Mouse (Mus musculus) midbrain, embryonic 10.5 days (tissue): ENCODE measurements around the gene Plekho2. TPM values are rescaled to one million over a fixed set of nuclear protein-coding genes. Genes with fewer than 3 reads are reported as not detected.

Experiments used
- DNase-seq: peaks from one replicate; pipeline ENCODE4 v3.0.0-alpha.2; 2017; ENCODE audit warnings: low spot score
- H3K27ac ChIP-seq: fragments of 300-500 bp; sonication (generic); replicated peaks from 2 replicates; pipeline ENCODE4 v1.5.1; 2016; ENCODE audit warnings: mild to moderate bottlenecking
- H3K27me3 ChIP-seq: fragments of 300-500 bp; sonication (generic); 2 replicates; pipeline ENCODE4 v1.6.1; 2016; ENCODE audit warnings: low read depth, mild to moderate bottlenecking; ENCODE audit not compliant: poor library complexity, severe bottlenecking
- H3K36me3 ChIP-seq: fragments of 300-500 bp; sonication (generic); 2 replicates; pipeline ENCODE4 v1.6.1; 2016; ENCODE audit warnings: mild to moderate bottlenecking, moderate library complexity
- H3K4me1 ChIP-seq: fragments of 300-500 bp; sonication (generic); 2 replicates; pipeline ENCODE4 v1.6.1; 2016
- H3K4me3 ChIP-seq: fragments of 300-500 bp; sonication (generic); 2 replicates; pipeline ENCODE4 v1.5.1; 2016; ENCODE audit warnings: mild to moderate bottlenecking, moderate library complexity
- H3K9me3 ChIP-seq: fragments of 300-500 bp; sonication (generic); replicated peaks from 2 replicates; pipeline ENCODE4 v1.6.1; 2016; ENCODE audit warnings: mild to moderate bottlenecking
- WGBS: fragments of 180-500 bp; shearing (Covaris S2); methylation state at CpG from one replicate; pipeline ENCODE4 v1.1.7; 2016; 5-methylcytosine and 5-hydroxymethylcytosine counted together
- polyA plus RNA-seq: library from polyadenylated mRNA; unstranded; fragments of >200 nt; fragmentation: Nextera tagmentation; extraction: Ambion mirVana; gene quantifications from 2 replicates; pipeline ENCODE4 v1.2.1, GENCODE M21; 2016

Plekho2 gene
- polyA plus RNA-seq: 13.4 and 13.9 TPM in 2 replicates

DNA sequence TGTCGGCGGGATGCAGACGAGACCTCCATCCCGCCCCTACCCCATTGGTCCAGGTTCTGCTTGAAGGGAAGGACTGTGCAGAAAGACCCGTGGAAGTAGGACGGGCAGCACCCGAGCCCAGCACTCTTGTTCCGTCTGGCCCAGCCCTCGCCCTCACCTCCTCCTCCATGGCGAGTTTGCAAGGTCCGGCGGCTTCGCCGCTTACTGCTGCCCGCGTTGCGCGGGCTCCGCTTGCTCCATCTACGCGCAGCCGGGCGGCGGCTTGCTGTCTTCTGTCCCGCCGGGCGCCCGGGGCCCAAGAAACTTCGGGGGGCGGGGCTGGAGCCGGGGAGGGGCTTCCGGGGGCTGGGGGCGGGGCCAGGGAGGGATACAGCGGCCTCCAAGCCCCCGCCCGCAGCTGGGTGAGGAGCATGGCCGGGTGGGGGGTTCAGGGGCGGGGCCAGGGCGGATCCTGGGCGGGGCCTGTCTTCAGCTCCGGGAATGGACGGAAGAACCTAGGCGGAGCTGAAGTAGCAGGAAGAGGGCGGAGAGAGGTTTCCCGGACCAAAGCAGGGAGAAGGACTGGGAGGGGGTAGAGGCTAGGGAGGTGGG is at the start of gene Plekho2:
Gene Plekho2, minus strand, starts transcription at position 260 of the 591 bp plus-strand sequence.
- Histone ChIP-seq H3K36me3 (no peaks in the 10 kb centered on the region), H3K4me1 (peaks cover 56% of the 10 kb centered on the region), H3K4me3 (peak within 1 kb of the TSS; percentile 72), H3K9me3 (no peaks in the 10 kb centered on the region), H3K27ac (peak within 1 kb of the TSS; percentile 87), H3K27me3 (0 out of 2 replicates have a peak, but pooled peaks cover 5% of the 10 kb centered on the region)
- DNase-seq: peak; percentile 100
- under 1% methylated on average over 42 of the region's 45 CpGs for WGBS

GRCm38 (mm10) chr9:65629025-65629766 is 49.4 kb upstream of the Plekho2 start, which contains the start of gene Rbpms2:
TSS of gene Rbpms2 (plus strand) at chr9:65629648.
- peak within 1 kb of the TSS; percentile 78 for H3K4me3 ChIP-seq
- H3K4me1 ChIP-seq: peaks cover 40% of the 10 kb centered on the region
- H3K9me3 ChIP-seq: no peaks in the 10 kb centered on the region
- peak within 1 kb of the TSS; percentile 89 for H3K27ac ChIP-seq
- WGBS: 2% methylated on average over 39 of the region's 40 CpGs
- H3K27me3 ChIP-seq: peaks cover 80% of the 10 kb centered on the region
- DNase-seq: peak; percentile 44
- no peaks in the 10 kb centered on the region for H3K36me3 ChIP-seq

DNA sequence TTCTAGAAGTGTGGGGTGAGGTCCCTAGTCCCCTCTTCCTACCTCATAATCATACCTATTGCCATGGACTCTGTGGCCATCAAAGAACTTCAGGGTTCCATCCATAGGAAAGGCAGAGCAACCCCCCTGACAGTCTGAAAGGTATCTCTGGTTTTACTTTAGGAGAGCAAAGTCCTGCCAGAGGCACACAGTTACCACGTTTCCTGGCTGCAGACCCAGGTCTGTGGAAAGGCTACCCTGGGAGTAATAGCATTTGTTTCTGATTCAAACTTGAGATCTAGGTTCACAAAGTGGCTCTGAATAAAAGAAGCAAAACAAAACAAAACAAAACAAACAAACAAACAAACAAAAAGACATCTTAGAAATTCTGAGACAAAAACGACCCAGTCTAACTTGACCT is 44.4 kb upstream of the Plekho2 start:
- Histone ChIP-seq H3K36me3 (no peaks in the 10 kb centered on the region), H3K4me1 (peaks cover 8% of the 10 kb centered on the region), H3K4me3 (no peak overlapping the region), H3K27me3 (peaks cover 36% of the 10 kb centered on the region), H3K27ac (no peak overlapping the region), H3K9me3 (no peaks in the 10 kb centered on the region)
- no peak for DNase-seq
- 78% methylated on average over 2 of the region's 2 CpGs for WGBS

GRCm38 (mm10) chr9:65622826-65623225 is 43.0 kb upstream of the Plekho2 start:
- Histone ChIP-seq H3K27ac (no peak overlapping the region), H3K27me3 (peaks cover 21% of the 10 kb centered on the region), H3K4me1 (no peaks in the 10 kb centered on the region), H3K4me3 (no peak overlapping the region), H3K9me3 (no peaks in the 10 kb centered on the region), H3K36me3 (no peaks in the 10 kb centered on the region)
- no peak for DNase-seq
- WGBS: 88% methylated on average over 5 of the region's 5 CpGs

DNA sequence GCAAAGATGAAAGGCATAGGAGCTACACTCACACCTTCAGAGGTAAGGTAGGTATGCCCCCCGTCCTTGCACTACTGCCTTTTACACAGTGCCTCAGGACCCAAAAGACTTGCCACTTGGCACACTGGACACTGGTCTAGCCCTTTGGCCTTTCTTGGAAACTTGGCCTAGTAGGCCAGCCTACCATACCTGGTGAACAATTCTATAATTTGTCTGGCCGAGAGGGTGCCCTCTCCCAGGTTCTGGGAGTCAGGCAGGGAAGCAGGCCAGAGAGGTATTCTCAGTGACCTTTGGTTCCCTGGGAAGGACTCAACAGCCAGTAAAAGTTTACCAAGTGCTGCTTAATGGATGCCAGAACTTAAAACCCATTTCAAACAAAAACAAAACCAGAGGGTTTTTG is 41.8 kb upstream of the Plekho2 start:
- peaks cover 10% of the 10 kb centered on the region for H3K27me3 ChIP-seq

DNA sequence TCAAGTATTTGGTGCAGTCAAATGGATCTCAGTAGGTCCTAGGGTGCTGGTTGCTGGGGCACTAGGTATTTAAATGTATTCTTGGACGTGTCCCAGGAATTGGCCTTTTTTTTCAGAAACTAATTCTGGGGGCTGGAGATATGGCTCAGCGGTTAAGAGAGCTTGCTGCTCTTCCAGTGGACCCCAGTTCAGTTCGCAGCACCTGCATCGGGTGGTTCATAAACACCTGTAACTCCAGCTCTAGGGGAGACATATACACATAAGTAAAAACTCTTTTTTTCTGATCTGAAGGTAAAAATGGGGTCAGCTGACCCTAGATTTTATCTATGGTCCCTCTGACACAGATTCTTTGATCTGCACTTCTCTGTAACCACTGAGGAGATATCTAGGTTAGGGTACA is 41.4 kb upstream of the Plekho2 start:
- H3K4me1 ChIP-seq: 0 out of 2 replicates have a peak, but pooled peaks cover 2% of the 10 kb centered on the region
- H3K4me3 ChIP-seq: no peak overlapping the region
- H3K36me3 ChIP-seq: no peaks in the 10 kb centered on the region
- 91% methylated on average over 4 of the region's 4 CpGs for WGBS
- no peak overlapping the region for H3K27ac ChIP-seq
- H3K9me3 ChIP-seq: no peaks in the 10 kb centered on the region
- peaks cover 5% of the 10 kb centered on the region for H3K27me3 ChIP-seq
- no peak for DNase-seq

More for the DNA sequence above, 41.8 kb upstream of the Plekho2 start:
- DNase-seq: no peak
- 82% methylated on average over 2 of the region's 2 CpGs for WGBS
- no peaks in the 10 kb centered on the region for H3K36me3 ChIP-seq
- no peak overlapping the region for H3K4me3 ChIP-seq
- H3K27ac ChIP-seq: no peak overlapping the region
- H3K9me3 ChIP-seq: no peaks in the 10 kb centered on the region
- 0 out of 2 replicates have a peak, but pooled peaks cover 2% of the 10 kb centered on the region for H3K4me1 ChIP-seq

DNA sequence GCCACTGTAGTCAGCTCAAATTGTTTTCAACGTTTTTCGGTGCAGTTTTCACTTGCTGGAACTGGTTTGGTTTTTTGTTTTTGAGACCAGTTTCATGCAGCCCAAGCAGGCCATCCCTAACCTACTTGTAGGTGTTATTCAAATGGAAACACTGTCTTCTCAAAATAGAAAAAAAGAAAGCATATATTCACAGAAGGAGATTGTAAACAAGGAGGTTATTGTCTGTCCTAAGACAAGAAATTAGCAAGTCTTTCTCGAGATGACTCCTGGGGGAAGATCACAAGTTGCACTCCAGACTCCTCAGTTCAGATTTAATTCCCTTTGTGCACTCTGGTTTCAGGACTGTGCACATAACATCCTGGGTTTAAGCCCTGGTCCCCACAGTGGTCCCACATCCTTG is 39.5 kb upstream of the Plekho2 start:
- H3K36me3 ChIP-seq: no peaks in the 10 kb centered on the region
- 0 out of 2 replicates have a peak, but pooled peaks cover 2% of the 10 kb centered on the region for H3K4me1 ChIP-seq
- H3K9me3 ChIP-seq: no peaks in the 10 kb centered on the region
- H3K4me3 ChIP-seq: no peak overlapping the region
- no peak for DNase-seq
- 60% methylated on average over 3 of the region's 3 CpGs for WGBS
- H3K27me3 ChIP-seq: no peaks in the 10 kb centered on the region
- no peak overlapping the region for H3K27ac ChIP-seq

GRCm38 (mm10) chr9:65613098-65613497 is 33.3 kb upstream of the Plekho2 start:
- no peaks in the 10 kb centered on the region for H3K36me3 ChIP-seq
- WGBS: 72% methylated on average over 2 of the region's 2 CpGs
- no peak overlapping the region for H3K4me3 ChIP-seq
- no peaks in the 10 kb centered on the region for H3K9me3 ChIP-seq
- H3K27ac ChIP-seq: no peak overlapping the region
- no peaks in the 10 kb centered on the region for H3K27me3 ChIP-seq
- H3K4me1 ChIP-seq: peaks cover 8% of the 10 kb centered on the region
- no peak for DNase-seq

GRCm38 (mm10) chr9:65611969-65612486 is 32.2 kb upstream of the Plekho2 start:
- Histone ChIP-seq H3K27ac (no peak overlapping the region), H3K27me3 (0 out of 2 replicates have a peak, but pooled peaks cover 2% of the 10 kb centered on the region), H3K4me3 (no peak overlapping the region), H3K36me3 (no peaks in the 10 kb centered on the region), H3K9me3 (no peaks in the 10 kb centered on the region), H3K4me1 (peaks cover 6% of the 10 kb centered on the region)
- no peak for DNase-seq
- WGBS: 85% methylated on average over 5 of the region's 5 CpGs

DNA sequence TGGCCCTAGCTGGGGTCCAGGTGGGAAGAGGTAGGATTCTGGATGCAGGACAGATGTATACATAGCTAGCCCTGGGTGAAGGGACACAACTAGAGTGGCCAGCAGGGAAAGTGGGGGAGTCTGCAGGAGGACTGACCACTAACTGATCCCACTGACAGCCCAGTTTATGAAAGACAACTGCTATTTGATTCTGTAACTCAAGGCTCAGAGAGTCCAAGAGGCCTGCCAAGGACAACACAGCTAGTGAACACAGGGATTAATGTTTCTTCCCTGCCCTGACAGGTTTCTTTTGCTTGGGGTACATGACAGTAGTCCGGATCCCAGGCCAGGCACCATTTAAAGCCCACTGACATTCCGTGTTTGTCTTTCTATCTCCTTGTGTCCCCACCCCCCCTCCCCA is 27.3 kb upstream of the Plekho2 start:
- Histone ChIP-seq H3K9me3 (no peaks in the 10 kb centered on the region), H3K36me3 (no peaks in the 10 kb centered on the region), H3K27ac (no peak overlapping the region), H3K4me1 (peaks cover 16% of the 10 kb centered on the region), H3K4me3 (no peak overlapping the region), H3K27me3 (peaks cover 14% of the 10 kb centered on the region)
- WGBS: 33% methylated on average over 2 of the region's 2 CpGs
- DNase-seq: no peak

DNA sequence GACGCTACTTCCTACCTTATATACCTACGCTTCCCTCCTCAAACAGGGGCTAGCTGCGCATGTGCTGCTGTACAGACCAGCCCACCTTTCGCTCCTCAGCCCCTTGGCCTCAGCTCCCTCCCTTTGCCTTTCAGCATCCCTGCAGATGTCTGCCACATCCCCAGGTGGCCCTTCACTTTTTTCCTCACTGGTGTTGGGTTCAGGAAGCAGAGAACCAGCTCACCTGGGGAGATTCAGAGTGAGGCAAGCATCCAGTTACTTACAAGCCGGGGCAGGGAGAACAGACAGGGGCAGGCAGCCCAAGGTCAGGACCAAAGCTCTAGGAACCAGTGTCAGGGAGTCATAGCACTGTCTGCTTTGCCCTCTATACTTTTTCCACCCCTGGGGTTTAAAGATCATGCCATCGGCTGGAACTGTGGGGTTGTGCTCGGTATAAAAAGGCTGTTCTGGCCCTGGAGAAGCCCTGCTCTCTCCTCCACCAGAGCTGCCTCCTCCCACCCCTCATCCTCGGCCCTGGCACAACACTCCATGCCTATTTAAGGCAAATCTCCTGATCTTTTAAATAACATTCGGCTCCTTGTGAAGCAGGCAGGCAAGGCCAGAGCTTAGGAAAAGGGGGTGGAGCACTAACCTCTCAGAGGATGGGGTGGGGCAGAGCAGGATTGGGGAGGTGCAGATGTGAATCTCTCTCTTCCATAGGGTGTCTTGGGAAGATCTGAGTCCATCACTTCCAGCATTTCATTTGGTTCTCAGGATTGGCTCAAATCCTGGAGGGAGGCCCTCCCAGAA is 26.7 kb upstream of the Plekho2 start:
- H3K36me3 ChIP-seq: no peaks in the 10 kb centered on the region
- peaks cover 16% of the 10 kb centered on the region for H3K4me1 ChIP-seq
- H3K4me3 ChIP-seq: no peak overlapping the region
- DNase-seq: no peak
- H3K9me3 ChIP-seq: no peaks in the 10 kb centered on the region
- 28% methylated on average over 9 of the region's 9 CpGs for WGBS
- H3K27me3 ChIP-seq: peaks cover 14% of the 10 kb centered on the region
- H3K27ac ChIP-seq: 0 out of 2 replicates have a peak overlapping the region, but pooled peaks have one; percentile 3

DNA sequence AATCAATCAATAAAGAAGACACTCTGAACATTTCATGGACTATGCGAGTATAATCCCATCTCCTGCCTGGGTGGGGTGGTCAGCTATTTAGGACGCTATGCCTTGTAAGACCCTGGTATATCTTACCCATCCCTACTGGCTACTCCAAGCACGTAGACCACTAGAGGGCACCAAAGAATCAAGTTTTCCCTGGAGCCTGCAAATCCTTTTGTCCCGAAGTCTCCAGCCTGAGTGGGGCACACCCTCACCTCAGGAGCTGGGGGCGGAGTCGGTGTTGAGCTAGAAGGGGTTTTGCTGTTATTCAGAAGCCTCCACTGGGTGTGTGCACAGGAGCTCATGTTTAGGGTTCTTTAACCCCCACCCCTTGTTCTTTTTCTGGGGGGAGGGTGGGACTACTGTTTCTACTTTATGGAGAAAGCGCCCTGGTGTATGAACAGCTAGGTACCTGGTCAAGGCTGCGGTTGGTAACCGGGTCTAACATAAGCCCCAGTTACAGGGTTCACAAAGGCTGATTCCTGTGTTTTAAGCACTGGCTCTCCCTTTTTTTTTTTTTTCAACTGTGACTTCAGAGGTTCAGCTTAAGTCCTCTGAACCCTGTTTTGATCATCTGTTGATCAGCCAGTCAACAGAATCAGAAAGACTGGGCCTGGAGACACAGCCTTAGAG is 25.8 kb upstream of the Plekho2 start:
- H3K4me3 ChIP-seq: peak overlapping the region; percentile 34
- H3K4me1 ChIP-seq: peaks cover 16% of the 10 kb centered on the region
- peak; percentile 87 for DNase-seq
- peaks cover 14% of the 10 kb centered on the region for H3K27me3 ChIP-seq
- WGBS: 5% methylated on average over 9 of the region's 9 CpGs
- H3K36me3 ChIP-seq: no peaks in the 10 kb centered on the region
- H3K27ac ChIP-seq: 0 out of 2 replicates have a peak overlapping the region, but pooled peaks have one; percentile 17
- H3K9me3 ChIP-seq: no peaks in the 10 kb centered on the region
